Mouse (Mus musculus): Measurements from ENCODE around the gene Shb. TPM values are rescaled to one million over a fixed set of nuclear protein-coding genes. Genes with fewer than 3 reads are reported as not detected.

Shb gene
- total RNA-seq, 1 experiment from 2014 or later, result 1.0 TPM

DNA sequence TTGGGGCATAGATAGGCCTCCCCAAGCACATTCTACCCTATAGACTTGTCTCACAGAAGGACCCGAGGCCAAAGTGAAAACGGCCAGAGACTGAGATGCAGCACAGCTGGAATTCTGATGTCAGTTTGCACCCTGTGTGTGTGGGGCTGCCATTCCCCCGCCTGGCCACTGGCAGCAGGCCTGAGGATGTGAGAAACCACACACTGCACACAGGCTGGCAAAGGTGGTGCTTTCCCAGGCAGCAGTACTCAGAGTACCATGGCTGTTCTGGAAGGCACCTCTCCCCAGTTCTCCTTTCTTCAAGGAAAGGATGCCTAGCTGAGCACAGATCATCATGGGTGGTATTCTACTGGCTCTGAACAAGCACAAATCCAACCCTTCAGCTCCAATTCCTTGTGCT lies 90.0 kb downstream of the Shb start:
- no peak for ATAC-seq (replicated peaks; ENCODE audit: insufficient number of reproducible peaks, low FRiP score, low TSS enrichment, poor library complexity, severe bottlenecking)

DNA sequence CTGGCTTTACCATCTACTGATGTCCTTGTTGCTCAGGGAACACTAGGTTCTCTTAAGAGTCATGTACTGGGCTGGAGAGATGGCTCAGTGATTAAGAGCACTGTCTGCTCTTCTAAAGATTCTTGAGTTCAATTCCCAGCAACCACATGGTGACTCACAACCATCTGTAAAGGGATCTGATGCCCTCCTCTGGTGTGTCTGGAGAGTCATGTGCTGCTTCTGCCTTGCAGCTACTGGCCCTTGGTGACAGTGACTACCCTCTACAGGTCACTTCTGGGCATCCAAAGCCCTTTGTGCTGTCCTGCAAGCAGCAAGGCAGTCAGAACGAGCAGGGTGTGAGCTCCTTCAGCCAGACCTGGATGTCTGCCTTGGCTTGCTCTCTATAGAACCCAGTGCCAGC lies 90.5 kb downstream of the Shb start:
- no peak for ATAC-seq (replicated peaks; ENCODE audit: insufficient number of reproducible peaks, low FRiP score, low TSS enrichment, poor library complexity, severe bottlenecking)

DNA sequence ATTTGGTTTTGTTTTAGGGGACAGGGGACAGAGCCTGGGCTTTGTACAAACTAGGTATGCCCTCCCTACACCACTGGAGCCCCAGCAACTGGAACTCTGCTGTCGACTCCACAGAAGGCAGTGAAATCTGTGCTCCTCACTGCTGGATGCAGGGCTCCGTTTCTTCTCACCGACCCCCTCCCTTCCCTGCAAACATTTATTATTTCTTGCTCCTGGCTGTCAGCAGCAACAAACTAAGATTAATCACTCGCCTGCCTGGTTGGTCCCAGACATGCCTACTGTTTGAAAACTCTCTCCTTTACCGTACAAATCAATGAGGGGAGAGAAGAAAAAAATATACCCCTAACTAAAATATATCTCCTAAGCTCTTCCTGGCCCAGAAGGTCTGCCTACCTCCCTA lies 93.0 kb downstream of the Shb start:
- ATAC-seq (replicated peaks; ENCODE audit: insufficient number of reproducible peaks, low FRiP score, low TSS enrichment, poor library complexity, severe bottlenecking), result no peak

DNA sequence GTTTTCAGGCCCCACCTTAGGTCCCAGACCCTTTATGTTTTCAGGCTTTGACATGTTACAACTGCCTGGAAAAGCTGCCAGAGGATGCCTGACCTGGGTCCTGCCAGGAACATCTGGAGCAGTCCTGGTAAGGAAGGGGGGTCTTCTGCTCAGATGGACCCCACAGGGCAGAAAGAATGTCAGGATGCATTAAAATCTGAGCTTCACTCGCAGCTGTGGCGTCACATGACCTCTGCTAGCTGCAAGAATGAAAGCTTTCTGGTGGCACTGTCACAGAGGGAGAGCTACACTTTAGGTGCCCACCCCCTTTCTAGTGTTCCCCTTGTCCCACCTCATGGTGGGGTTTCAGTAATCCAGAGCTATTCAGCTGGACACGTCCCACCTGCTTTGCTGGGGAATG lies 95.3 kb downstream of the Shb start:
- no peak for ATAC-seq (replicated peaks; ENCODE audit: insufficient number of reproducible peaks, low FRiP score, low TSS enrichment, poor library complexity, severe bottlenecking)

DNA sequence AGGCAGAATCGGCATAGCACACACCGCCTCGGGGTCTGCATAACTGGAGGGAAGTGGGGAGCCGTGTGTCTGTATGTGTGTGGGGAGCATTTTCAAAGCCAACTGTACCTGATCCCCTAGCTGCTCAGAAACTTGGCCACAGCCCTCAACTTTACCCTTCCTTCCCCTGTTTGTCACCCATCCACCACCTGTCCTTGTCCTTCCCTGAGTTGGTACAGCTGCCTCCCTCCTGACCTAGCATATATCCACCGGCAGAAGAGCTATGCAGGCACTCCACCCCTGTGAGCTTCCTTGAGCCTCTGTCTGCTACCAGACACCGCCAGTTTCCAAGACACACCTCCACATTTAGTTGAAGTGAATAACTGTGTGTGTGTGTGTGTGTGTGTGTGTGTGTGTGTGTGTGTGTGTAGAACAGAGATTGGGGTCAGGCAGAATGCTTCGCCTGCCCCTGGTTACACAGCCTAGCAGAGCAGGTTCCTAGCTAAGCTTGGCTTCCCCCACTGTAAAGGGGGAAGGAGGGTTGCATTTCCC lies 95.8 kb downstream of the Shb start:
- ATAC-seq (replicated peaks; ENCODE audit: insufficient number of reproducible peaks, low FRiP score, low TSS enrichment, poor library complexity, severe bottlenecking), result no peak

DNA sequence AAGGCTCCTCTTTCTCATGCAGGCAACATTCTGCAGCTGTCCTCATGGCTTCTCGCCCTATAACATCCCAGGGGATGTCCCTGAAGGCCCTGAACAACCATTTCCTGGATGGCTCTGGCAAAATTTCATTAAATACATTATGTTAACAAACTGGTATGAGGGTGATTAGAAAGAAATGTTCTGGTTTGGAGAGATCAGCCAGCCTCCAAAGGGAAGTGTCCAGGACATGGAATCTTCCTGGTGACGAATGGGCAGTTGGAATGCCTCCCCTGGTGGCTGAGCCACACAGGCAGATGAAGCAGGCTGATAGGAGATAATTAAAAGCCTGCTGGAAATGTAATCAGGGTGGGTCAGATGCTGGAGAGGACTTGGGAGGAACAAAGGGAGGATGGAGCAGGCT lies 96.4 kb downstream of the Shb start:
- ATAC-seq (replicated peaks; ENCODE audit: insufficient number of reproducible peaks, low FRiP score, low TSS enrichment, poor library complexity, severe bottlenecking), result no peak

GRCm38 (mm10) chr4:45434681-45435080 lies 97.6 kb downstream of the Shb start:
- ATAC-seq (replicated peaks; ENCODE audit: insufficient number of reproducible peaks, low FRiP score, low TSS enrichment, poor library complexity, severe bottlenecking), result no peak

GRCm38 (mm10) chr4:45434071-45434470 lies 98.2 kb downstream of the Shb start:
- no peak for ATAC-seq (replicated peaks; ENCODE audit: insufficient number of reproducible peaks, low FRiP score, low TSS enrichment, poor library complexity, severe bottlenecking)

- no peak for ATAC-seq (replicated peaks; ENCODE audit: insufficient number of reproducible peaks, low FRiP score, low TSS enrichment, poor library complexity, severe bottlenecking)
Measured at GRCm38 (mm10) chr4:45431806-45432205, 100.5 kb downstream of the Shb start.

DNA sequence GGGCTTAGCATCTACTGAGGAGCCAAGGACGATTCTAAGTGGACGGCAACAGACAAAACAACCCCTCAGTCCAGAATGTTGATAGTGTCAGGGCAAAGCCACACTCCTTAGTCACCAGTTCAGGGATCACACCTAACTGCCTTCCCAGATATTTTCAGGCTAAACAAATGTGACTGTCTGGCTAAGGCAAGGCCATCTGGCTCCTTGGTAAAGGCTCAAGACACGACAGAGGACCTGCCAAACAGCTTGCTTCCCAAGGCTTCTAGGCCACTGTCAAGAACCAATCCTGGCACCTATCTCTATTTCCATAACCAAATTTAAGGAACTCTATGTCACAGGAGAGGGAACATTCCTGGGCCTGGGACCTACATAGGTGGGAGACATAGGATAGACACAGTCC lies 101.0 kb downstream of the Shb start:
- ATAC-seq (replicated peaks; ENCODE audit: insufficient number of reproducible peaks, low FRiP score, low TSS enrichment, poor library complexity, severe bottlenecking), result no peak

DNA sequence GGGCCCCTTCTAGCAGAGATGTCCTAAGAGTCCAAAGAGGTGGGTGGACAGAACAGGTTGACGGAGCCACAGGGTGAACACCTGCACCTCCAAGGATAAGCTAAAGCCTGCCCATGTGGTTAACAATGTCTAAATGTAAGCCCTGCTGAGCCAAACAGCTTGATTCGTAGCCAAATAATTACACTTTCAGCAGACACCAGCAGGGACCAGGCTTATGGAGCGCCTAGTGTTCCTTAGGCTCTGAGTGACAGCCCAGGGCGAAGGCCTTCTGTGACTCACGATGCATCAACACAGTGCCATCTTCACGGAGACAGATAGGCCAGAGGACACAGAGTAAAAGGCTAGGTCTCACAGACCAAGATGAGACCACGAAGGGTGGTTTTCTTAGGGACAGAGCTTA lies 102.8 kb downstream of the Shb start:
- no peak for ATAC-seq (replicated peaks; ENCODE audit: insufficient number of reproducible peaks, low FRiP score, low TSS enrichment, poor library complexity, severe bottlenecking)

GRCm38 (mm10) chr4:45426724-45427457 lies 105.4 kb downstream of the Shb start:
- no peak for ATAC-seq (replicated peaks; ENCODE audit: insufficient number of reproducible peaks, low FRiP score, low TSS enrichment, poor library complexity, severe bottlenecking)

DNA sequence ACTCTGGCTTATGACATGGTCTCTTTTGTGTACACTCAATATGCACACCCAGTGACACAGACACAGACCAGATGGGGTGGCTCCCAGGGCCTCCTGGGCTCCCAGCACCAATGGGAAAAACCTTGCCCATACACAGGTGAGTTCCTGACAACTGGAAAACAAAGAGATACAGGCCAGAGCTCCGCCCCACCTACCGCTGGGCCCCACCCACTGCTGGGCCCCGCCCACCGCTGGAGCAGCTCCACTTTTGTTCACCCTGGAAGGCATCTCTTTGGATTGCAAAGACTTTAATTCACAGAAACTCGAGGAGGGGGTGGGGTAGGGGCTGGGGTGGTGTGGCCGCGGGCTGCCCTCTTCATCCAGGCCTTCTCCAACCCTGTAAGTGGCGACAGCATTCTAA lies 108.9 kb downstream of the Shb start:
- no peak for ATAC-seq (replicated peaks; ENCODE audit: insufficient number of reproducible peaks, low FRiP score, low TSS enrichment, poor library complexity, severe bottlenecking)

- no peak for ATAC-seq (replicated peaks; ENCODE audit: insufficient number of reproducible peaks, low FRiP score, low TSS enrichment, poor library complexity, severe bottlenecking)
Measured at GRCm38 (mm10) chr4:45422640-45423039, 109.6 kb downstream of the Shb start.

GRCm38 (mm10) chr4:45421519-45422260 lies 110.6 kb downstream of the Shb start:
- ATAC-seq (replicated peaks; ENCODE audit: insufficient number of reproducible peaks, low FRiP score, low TSS enrichment, poor library complexity, severe bottlenecking), result no peak

- ATAC-seq (replicated peaks; ENCODE audit: insufficient number of reproducible peaks, low FRiP score, low TSS enrichment, poor library complexity, severe bottlenecking), result no peak
Measured at GRCm38 (mm10) chr4:45420733-45421132, 111.5 kb downstream of the Shb start.

- ATAC-seq (replicated peaks; ENCODE audit: insufficient number of reproducible peaks, low FRiP score, low TSS enrichment, poor library complexity, severe bottlenecking), result no peak
Measured at GRCm38 (mm10) chr4:45419051-45419450, 113.2 kb downstream of the Shb start.

GRCm38 (mm10) chr4:45418229-45418950 lies 113.9 kb downstream of the Shb start:
- ATAC-seq (replicated peaks; ENCODE audit: insufficient number of reproducible peaks, low FRiP score, low TSS enrichment, poor library complexity, severe bottlenecking), result no peak

- ATAC-seq (replicated peaks; ENCODE audit: insufficient number of reproducible peaks, low FRiP score, low TSS enrichment, poor library complexity, severe bottlenecking), result no peak
Measured at GRCm38 (mm10) chr4:45416314-45416713, 116.0 kb downstream of the Shb start.

All from monocyte, adult 5-6 weeks (primary cell).